Mouse (Mus musculus) adrenal gland, adult 10 weeks (tissue): ENCODE data around the gene Tpbpa. TPM values are rescaled to one million over a fixed set of nuclear protein-coding genes. Genes with fewer than 3 reads are reported as not detected.

Experiments used
- polyA plus RNA-seq: library from polyadenylated mRNA; stranded (reverse); fragments of 350-450 nt; fragmentation: Illumina TruSeq; extraction: RNeasy Lipid Tissue Mini Kit (QIAGEN cat#74804); gene quantifications from one replicate; pipeline ENCODE4 v1.2.3, GENCODE M21; 2014; ENCODE audit warnings: low read depth, low replicate concordance

Tpbpa gene
- polyA plus RNA-seq = not detected

DNA sequence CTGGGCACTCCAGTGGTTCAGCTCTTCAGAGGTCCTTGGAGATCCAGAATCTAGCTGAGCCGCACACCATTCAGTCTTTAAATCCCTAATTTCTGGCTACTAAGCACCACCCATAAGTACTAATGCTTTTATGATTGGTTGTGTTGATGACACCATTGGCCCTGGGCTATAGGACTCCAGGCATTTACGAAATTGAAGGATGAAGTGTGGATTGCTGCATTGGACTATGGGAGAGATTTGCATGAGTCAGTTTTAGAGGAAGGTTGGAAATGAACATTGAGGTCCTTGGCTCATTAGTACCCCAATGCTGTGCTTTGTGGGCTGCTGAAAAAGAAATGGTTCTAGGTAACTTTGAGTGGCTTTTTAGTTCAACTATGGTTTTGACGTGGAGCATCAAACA, at the start of gene Tpbpa:
Tpbpa (minus strand) TSS at position 101 of the 400 bp plus-strand sequence.

DNA sequence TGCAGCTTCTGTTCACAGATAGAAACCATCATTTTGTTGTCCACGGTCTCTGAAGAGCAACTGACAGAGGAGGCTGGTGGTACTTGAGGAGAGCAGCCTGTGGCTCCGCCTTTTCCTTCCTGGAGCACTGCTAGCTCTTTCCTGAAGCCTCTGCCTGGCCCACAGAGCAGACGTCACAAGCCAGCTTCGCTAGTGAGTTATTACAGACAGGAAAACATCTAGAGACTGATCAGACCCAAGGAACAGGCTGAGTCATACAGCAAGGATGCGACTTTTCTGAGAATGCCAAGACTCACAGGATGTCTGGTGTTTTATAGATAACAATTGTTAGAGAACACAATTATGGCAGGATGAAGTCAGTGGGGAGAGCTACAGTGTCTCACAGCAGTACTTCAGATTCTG, 5.3 kb downstream of the Tpbpa start, which contains the start of the genes Gm49391 and Ctla2a:
Gm49391 (minus strand) TSS at position 72 of the 402 bp plus-strand sequence.
Ctla2a (minus strand) TSS at position 126 of the 402 bp plus-strand sequence.

DNA sequence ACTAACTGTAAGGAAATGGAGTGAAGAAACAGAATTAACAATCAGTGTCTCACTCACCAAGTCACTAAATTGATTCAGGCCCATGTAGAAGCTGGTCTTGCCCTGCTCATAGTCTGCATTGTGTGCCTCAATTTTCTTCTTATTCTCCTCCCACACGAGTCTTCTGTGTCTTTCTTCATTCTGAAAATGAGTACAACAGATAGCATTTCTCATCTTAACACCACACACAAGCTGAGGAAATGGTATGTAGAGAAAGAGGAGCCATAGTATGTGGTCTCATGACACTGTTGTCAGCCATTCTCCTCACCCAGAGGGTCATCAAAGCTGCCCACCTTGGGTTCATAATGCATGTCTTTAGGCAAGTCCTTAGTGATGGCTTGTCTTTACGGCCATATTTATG, 6.3 kb downstream of the Tpbpa start, which contains the start of gene Gm49393:
Gm49393 (minus strand) TSS at position 101 of the 400 bp plus-strand sequence.

GRCm38 (mm10) chr13:60904780-60905179, 37.0 kb downstream of the Tpbpa start, which contains the start of gene Tpbpb:
Tpbpb (minus strand) TSS chr13:60904880.

GRCm38 (mm10) chr13:60897328-60897727, 44.5 kb downstream of the Tpbpa start, which contains the start of gene Ctla2b:
Ctla2b (minus strand) TSS chr13:60897447.

DNA sequence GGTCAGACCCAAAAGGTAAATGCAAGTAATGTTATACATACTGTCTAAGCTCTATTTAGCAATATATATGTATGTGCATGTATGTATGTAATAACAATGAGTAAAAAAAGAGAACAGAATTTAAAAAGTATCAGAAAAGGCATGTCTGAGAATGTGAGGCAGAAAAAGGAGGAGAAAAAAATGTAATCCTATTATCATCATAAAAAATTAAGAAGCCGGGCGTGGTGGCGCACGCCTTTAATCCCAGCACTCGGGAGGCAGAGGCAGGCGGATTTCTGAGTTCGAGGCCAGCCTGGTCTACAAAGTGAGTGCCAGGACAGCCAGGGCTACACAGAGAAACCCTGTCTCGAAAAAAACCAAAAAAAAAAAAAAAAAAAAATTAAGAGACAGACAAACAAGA, 45.0 kb downstream of the Tpbpa start, which contains the start of gene Gm49392:
Gm49392 (minus strand) TSS at position 101 of the 400 bp plus-strand sequence.

Other genes with a start within 250 kb of the Tpbpa start
- not detected for gene BC051665, start 155.6 kb downstream of the Tpbpa start, polyA plus RNA-seq
- not detected for gene Ctsll3, start 139.1 kb downstream of the Tpbpa start, polyA plus RNA-seq
- gene 4930486L24Rik, start 77.5 kb downstream of the Tpbpa start, polyA plus RNA-seq = 64.6 TPM
- gene Gm49392, start 45.1 kb downstream of the Tpbpa start, polyA plus RNA-seq = 0.99 TPM
- 6.6 TPM for gene Ctla2b, start 44.5 kb downstream of the Tpbpa start, polyA plus RNA-seq
- gene Tpbpb, start 37.1 kb downstream of the Tpbpa start, polyA plus RNA-seq = not detected
- gene Gm49393, start 6.4 kb downstream of the Tpbpa start, polyA plus RNA-seq = 295 TPM
- gene Gm49391, start 5.4 kb downstream of the Tpbpa start, polyA plus RNA-seq = 13.1 TPM
- gene Ctla2a, start 5.4 kb downstream of the Tpbpa start, polyA plus RNA-seq = 52.9 TPM
- not detected for gene Ctsj, start 64.0 kb upstream of the Tpbpa start, polyA plus RNA-seq
- not detected for gene Ctsq, start 98.6 kb upstream of the Tpbpa start, polyA plus RNA-seq
- not detected for gene Ctsr, start 222.3 kb upstream of the Tpbpa start, polyA plus RNA-seq